Mouse (Mus musculus): ENCODE measurements around the gene Kcnj1. TPM values are rescaled to one million over a fixed set of nuclear protein-coding genes. Genes with fewer than 3 reads are reported as not detected.
A peak's percentile ranks its signal among the peaks of the same experiment; 100 is the strongest.

Kcnj1 gene
- total RNA-seq (2022) = not detected

DNA sequence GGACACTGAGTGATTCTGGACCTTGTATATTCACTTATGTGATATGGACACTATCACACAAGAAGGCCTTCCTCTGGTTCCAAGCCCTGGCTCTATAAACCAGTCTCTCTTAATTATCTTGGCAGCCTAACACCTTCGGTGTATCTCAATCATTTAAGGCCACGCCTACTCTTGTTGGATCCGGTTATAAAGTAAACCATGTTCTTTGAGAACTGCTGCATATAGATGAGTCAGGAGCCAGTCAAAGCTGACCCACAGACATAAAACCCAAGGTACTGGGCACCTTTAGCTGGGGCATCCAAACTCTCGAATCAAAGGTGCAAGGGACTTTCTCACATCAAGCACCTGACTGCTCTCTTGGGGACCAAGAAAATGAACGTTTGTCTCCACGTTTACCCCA, at the start of gene Kcnj1:
Gene Kcnj1 (plus strand): TSS at position 292 of the 400 bp plus-strand sequence.
- no peak for DNase-seq (ENCODE audit: low spot score in 2 of 2)

DNA sequence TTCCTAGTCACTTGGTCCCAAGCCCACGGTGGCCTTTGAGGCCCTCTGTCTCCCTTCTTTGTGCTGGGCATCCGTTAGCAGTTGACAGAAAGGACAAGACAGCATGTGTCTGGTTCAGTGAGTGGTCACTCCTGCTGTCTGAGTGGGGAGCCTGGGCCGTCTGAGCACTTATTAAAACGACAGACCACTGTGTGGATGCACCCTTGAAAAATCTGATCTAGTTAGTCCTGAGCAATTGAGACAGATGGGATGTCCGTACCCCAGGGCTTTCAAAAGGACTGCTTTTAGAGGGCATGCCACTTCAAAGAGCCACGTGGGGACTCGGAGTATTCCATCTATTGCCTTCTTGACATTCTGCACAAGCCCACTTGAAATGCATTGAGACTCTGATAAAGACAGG, 48.7 kb upstream of the Kcnj1 start:
- DNase-seq (ENCODE audit: low spot score in 2 of 2) = no peak

DNA sequence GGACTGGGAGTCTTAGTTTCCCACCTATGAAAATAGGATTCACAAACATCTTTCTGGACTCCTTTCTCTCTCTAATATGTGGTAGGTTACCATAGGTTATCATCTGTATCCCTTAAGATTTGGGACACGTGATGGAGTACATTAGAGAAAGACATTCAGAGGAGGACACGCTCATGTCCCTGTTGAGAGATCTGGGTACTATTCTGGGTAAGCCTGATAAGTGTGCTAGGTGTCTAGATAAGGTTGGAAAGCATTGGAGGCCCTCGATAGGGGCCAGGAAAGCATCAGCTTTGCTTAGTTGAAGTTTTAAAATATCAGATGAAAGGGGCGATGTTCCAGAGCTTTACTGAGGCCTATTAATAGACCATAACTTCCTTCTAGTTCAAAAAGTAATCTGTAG, 43.5 kb upstream of the Kcnj1 start:
- DNase-seq (ENCODE audit: low spot score in 2 of 2) = no peak

DNA sequence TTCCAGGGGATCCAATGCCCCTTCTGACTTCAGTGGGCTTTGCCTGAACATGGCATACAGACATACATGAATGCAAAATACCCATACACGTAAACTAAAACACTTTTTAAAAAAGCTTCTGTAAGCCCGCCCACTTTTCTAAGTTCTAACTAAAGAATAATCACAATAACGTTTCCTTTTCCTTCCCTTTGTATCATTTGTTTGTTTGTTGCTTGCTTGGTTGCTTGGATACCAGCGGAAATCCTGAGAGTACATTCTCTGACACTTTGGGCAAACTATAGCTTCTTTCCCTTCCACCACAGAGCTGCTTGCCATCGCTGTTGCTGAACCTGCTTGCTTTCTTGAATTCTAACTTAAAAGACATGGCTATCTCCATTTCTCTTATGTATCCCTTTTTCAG, 41.1 kb upstream of the Kcnj1 start:
- DNase-seq (ENCODE audit: low spot score in 2 of 2) = no peak

DNA sequence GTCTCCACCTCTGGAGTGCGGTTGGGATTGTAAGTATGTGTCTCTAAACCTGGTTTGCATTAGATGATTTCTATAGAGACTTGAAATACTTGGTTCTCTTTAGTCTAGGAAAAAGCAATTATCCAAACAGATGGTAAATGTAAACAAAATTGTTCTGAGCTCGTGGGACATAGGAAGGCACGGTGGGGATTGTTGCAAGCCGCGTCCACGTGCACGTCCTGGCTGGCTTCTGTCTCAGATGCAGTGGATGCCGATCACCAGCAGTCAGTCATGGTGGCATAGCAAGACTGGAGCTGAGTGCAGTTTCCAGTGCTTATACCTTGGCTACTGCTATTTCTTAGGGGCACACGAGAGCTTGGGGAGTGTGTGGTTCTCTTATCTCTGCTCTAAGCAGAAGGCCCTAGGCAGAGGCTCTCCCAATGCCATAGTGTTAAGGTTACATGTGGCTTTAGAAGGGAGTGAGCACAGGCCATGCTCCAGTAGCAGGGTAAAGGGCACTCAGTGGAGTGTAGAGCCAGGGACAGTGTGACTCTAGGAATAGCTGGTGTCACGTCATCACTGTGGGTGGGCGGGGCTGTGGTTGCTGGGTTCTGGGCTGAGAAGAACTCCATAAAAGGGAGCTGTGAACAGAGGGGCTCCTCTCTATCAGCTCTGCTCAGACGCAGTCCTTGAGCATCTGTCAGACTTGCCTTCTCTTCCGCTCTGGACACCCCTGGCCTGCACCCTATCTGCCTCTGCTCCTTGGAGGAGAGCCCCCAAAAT, 36.7 kb upstream of the Kcnj1 start:
- no peak for DNase-seq (ENCODE audit: low spot score in 2 of 2)

DNA sequence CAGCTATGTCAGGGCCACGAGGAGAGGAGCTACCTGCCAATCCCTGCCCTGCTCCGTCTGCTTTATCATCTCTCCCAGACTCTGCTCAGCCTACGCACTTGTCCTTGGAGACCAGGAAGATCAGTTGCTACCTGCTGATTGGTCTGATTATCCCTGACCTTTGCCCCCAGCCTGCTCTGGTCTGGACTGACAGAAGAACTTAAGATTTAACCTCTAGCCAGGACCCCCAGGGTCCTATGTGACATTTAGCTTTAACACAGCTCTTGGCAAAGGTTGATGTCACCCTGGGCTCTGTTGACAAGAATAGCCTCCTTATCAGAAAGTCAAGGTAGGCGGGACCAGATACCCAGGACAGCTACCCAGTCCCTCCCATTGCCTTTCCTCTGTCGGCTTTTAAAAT, 31.5 kb upstream of the Kcnj1 start:
- no peak for DNase-seq (ENCODE audit: low spot score in 2 of 2)

DNA sequence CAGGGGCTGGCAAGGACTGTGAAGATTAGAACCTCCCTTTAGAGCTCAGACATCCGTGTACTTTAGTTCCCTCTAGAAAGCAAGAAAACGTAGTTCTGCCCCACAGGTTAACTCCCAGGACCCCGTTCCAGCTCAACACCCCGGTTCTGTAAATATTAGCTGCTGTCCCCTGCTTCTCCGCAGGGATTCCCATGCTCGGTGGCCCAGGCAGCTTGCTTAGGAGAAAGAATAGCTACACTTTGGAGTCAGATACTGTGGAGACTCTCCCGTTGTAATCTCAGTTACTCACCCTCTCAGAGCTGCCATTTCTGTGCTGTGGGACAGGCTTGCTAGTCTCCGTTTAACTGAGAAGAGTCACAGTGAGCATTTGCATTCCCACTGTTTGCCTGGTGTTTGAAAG, 29.4 kb upstream of the Kcnj1 start:
- DNase-seq (ENCODE audit: low spot score in 2 of 2) = no peak

DNA sequence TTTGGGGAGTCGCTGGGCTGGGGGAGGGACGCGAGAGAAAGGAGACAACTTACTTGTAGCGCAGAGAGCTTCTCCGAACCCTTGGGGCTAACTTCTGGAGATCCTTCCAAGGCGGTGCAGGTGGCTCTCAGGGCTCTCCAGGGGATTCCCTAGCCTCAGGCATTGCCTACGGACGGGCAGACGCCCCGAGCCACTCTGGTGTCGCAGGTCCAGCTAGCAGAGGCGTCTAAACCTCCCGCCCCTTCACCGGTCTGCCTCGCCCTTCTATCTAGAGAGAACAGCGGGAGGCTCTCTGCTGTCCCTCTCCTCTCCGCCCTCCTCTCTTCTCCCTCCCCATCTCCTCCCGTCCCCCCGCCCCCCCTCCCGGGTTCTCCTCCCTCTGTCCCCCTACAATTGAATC, 28.2 kb upstream of the Kcnj1 start, which contains the start of gene Kcnj5:
Gene Kcnj5 (minus strand): TSS at position 300 of the 400 bp plus-strand sequence.
- no peak for DNase-seq (ENCODE audit: low spot score in 2 of 2)

DNA sequence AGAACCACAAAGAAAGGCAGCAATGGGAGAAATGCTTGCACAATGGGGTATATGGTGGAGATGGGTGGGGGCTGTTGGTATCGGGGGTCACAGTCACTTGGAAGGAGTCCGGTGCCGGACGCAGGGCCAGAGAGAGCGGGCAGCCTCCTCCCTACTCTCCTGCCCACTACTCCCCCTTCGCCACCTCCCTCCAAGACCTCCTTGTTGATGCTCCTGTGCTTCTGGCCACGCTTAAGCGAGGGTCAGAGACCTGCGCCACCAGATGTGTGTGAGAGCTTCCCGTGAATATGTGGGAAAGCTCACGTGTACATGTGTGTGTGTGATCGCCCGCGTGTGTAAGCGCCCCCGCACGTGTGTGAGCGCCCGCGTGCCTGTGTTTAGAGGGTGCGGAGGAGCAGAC, 27.8 kb upstream of the Kcnj1 start:
- no peak for DNase-seq (ENCODE audit: low spot score in 2 of 2)

DNA sequence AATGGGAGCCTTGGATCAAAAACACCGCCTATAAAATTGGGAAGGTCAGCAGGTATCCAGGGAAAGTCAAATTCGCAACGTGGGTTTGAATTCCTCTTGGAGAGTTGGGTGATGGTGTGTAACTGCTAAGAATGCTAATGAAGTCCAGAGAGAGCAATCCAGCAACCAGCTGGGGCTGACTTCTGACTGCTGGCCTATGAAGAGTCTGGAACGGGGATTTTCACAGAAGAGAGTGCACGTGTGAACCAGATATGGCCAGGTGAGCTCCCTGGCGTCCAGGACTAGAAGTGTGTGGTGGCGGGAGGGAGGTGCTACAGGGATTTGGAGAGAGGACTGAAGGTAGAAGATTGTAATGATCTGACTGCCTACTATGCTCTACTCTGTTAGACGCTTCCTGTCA, 24.2 kb upstream of the Kcnj1 start:
- DNase-seq (ENCODE audit: low spot score in 2 of 2) = no peak

DNA sequence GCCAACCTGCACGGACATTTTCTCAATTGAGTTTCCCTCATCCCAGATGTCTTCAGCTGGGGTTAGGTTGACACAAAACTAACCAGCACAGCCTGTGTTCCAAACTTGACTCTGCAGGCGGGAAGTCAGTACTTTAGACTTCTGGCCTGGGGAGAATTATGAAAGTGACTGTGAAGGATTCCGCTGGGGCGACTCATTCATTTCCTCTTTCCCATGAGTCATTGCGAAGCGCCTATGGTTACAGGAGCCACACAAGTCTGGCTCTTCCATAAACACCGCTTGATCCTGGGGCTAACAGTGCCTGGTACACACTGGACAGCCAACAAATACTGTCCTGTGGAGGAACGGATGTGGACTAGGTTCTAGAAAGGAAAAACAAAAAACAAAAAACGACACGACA, 22.9 kb upstream of the Kcnj1 start:
- DNase-seq (ENCODE audit: low spot score in 2 of 2) = no peak

DNA sequence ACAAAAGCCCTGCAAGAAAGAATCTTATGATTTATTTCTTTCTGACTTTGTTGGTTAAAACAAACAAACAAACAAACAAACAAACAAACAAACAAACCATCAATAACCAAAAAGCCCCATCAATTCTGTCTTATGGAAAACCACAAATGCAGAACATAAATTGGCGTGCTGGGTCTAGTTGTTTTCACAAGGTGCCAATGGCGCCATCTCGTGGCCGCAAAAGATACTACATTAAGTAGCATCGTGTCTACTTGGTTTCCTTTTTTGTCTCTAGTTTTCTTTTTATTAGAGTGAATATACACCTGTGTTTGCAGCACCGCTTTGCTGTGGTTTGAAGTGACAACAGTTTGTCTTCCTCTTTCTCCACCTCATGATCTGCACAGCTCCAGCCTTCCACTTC, 22.0 kb upstream of the Kcnj1 start:
- DNase-seq (ENCODE audit: low spot score in 2 of 2) = peak; percentile 43 to 86

DNA sequence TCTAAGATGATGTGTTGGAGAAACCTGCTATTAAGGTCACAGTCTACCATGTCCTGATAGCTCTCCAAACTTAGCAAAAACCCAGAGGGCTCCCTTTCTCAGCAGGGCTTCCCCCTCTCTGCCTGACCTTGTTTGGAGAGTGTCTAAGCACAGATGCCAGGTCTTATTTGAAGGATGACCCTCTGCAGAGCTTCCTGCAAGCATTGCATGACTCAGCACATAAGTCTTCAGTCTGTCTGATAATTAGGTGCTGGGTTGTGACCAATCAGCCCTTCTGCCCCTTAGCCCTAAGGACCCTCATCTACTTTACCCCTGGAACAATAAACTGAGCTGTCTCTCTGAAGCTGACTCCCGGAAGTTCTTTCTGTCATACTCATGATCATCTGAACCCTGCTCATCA, 11.5 kb upstream of the Kcnj1 start:
- DNase-seq (ENCODE audit: low spot score in 2 of 2) = no peak

DNA sequence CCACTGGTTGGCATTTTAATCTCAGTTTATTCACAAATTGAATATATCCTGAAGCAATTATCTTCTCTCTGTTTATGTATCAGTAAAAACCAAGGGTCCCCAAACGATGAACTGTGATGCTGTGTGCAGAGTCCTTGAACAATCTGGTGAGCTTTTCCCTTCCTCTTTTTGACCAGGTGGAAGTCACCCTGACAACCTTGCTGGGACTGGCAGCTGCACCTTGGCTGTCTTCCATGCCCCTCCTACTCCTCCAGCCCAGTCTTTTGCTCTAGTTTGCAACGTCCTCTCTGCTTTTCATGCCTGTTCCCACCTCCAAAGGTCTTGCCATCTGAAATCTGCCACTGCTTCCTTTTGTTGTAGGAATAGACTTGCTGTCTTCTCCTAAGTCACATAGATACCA, 3.5 kb upstream of the Kcnj1 start:
- DNase-seq (ENCODE audit: low spot score in 2 of 2) = no peak

DNA sequence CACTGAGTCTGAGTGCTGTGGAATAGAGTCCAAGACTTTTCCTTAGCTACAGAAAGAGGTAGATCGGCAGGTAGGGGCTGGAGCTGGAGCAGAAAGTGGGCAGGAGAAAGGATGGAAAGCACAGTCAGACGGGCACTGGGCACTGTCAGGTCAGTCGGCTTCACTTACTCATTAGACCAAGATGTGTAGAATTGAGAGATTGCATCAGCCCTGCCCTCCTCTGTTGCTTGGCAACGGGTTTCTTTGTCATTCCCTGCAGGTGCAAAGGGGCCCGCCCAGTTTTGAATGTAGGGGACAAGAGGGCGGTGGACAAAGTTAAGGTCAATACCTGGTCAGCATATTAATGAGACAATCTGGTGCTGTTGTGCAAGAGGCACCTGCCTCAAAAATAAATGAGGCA, 2.9 kb upstream of the Kcnj1 start:
- DNase-seq (ENCODE audit: low spot score in 2 of 2) = no peak

DNA sequence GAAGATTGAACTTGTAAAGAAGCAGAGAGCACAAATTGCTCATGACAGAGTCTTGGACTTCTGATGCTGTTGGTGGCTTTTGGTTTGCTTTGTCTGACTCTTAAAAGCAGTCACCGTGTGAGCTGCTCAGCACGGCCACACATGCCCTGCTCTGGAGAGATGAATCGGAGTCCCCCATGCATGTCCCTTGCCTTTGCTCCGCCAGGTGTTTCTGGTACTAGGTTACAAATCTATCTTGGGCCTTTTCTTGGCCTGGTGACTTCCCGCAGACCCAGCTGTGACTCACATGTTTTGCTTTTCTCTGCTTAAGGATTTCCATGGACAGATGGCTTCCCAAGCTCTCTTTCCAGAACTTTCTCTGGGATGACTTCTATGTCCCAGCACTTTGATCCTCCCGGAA, 1.4 kb downstream of the Kcnj1 start:
- DNase-seq (ENCODE audit: low spot score in 2 of 2) = no peak

DNA sequence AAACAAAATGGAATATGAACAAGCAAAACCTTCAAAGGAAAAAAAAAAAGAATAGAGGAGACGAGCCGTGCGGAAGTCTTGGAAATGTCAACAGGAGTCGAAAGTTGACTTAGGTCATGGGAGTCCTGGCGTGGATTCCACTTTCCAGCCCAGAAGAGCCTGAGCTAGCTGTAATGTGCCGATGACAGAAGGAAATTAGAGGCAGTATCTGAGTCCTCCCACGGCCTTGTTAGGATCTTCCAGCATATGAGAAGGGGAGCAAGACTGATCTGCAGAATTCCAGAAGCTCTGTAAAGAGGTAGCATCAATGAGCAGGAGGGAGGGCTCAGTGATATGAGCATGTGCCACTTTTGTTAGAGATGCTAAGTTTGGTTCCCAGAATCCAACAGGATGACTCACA, 3.7 kb downstream of the Kcnj1 start:
- no peak for DNase-seq (ENCODE audit: low spot score in 2 of 2)

DNA sequence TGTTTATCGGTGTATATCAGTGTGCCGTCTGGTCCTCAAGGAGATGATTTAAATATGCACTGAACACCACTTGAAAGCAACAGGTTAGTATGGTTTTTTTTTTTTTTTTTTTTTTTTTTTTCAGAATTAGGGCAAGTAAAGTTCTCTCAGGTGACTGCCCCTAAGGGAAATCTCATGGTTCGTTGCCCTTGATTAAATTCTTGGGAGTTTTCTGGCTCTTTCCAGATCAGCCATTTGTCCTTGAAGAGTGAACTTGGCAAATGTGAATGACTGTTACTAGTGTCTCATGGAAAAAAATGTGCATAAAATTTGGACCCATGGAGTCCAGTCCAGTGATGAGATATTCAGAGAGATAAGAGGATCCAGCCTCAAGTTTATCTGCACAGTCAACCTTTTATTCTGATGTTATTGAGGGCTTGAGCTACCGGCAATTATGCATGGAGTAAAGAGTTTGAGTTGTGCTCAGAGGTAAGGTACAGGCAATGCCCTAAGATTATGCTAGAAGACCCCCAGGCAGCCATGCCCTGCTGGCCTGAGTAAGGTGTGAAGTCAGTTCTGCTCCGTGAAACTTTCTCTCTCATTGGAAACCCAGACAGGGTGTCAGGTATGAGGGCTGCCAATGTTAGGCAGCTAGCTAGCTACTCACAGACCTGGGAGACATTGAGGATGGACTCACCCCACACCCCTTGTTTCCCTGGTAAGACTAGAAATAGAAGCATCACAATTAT, 4.7 kb downstream of the Kcnj1 start:
- DNase-seq (ENCODE audit: low spot score in 2 of 2) = no peak

DNA sequence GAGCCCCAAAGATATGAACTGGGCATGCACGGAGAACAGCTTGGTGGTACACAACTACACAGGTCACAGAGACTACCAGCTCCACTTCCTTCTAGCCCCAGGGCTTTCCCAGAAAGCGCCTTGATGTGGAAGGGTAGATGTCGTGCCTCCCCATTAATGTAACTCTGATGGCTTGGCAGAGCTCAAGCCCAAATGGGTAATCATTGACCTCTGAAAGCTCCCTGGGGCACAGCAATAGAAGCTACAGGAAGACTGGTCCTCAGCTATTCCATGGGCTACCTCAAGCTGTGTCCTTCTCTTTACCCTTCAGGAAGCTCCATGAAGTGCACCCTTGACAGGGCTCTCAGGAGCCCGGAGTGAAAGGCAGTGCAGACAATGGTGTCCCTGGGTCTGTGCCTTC, 12.6 kb downstream of the Kcnj1 start:
- no peak for DNase-seq (ENCODE audit: low spot score in 2 of 2)

DNA sequence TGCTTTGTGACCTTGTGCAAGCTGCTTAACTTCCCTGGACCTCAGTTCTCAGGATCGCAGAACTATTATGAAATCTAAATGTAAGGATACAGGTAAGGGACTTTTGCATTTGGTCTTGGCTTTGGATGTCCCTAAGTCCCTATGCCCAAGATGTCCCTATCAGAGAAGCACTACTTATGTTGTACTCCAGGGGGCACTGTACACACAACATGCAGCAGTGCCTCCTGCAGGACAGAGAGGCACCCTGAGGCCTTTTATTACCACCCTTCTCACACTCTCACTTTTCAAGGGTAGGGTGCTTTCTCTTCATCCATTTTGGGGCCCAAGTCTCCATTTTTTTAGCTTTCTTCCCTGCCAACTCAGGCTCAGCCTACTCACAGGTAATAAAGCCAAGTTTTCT, 15.8 kb downstream of the Kcnj1 start:
- DNase-seq (ENCODE audit: low spot score in 2 of 2) = no peak

DNA sequence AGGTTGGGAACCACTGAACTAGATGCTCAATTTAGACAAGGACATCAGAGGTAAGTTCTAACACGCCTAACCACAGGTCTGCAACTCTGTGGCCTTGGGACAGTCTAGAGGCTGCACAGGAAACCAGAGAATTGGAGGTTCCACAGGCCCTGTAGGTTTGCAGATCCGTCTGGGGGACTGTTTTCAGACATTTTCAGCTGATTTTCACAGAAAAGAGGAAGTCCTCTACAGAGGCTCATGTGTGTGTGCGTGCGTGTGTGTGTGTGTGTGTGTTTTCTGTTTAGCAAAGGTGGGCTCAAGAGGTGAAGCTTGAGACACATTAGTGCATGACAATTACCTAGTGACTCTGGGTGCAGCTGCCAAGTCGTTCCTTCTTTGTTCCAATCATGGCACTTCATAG, 18.8 kb downstream of the Kcnj1 start:
- DNase-seq (ENCODE audit: low spot score in 2 of 2) = no peak

DNA sequence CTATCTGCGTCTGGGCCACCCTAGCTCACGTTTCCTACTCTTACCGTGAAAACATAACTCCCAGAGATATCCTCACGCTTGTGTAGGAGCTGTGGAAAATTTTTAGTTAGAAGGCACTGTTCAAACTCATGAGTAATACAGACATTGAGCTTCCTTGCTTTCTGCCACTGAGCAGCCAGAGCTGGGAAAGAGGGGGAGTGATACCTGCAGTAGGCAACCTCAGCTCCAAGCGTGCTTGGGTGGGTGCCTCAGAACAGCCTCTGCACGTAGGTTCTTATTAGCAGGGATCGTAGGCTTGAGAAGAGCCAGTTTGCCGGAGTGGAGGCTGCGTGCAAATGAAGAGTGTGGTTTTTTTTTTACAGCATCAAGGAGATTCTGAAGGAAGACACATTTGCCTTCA, 19.4 kb downstream of the Kcnj1 start:
- no peak for DNase-seq (ENCODE audit: low spot score in 2 of 2)

DNA sequence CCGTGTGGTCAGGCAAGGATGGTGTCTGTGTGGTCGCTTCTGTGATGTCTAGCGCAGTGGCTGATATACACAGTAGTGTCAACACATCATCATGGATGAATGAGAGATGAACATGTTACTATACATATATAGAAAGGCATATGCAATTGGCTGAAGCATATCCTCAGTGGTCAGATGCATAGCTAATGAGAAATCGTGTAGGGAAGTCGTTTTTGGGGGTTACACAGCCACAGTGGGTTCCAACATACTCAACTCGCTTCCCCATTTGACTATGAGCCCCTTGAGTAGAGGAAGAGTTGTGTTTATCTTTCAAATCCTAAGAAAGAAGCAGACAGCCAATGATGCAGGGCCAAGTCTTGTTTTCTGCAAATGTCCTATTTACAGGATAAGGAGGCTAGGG, 20.4 kb downstream of the Kcnj1 start:
- DNase-seq (ENCODE audit: low spot score in 2 of 2) = no peak

Measured in layer of hippocampus, adult 8-10 months (tissue).